ENCODE assay signal across 11 mouse cellular contexts in the genomic region with DNA sequence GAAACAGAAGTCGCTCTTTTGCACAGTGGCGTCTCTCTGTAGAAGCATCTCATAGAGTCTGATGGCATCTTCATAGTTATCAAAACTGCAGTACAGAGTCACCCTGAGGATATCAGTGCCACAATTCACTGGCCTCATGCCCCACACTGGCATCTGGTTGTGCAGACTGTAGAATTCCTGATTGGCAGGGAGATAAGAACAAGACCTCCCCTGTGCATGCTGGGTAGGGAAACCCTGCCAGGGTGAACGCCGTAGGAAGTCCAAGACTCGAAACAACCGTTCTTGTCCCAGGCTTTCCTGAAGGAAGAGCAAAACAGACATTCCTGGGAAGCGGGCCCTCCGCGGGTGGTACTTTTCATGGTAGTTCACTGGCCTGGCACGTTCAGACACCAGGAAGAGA. TPM values are rescaled to one million over a fixed set of nuclear protein-coding genes. Genes with fewer than 3 reads are reported as not detected.
DNase-seq lines count a peak whose midpoint lies in the region; ATAC-seq and TF ChIP-seq lines count a peak whose summit lies in the region.
"Had no signal": no experiment of that assay in that cellular context is flagged by ENCODE, and none has a peak within 500 bp of the region (broad histone marks: within the 10 kb centered on the region; RNA-seq: fewer than 3 reads in every experiment).

No protein-coding gene starts in this region.

- no peak for TF ChIP-seq EP300 in lung, postnatal 0 days (IDR thresholded peaks at IDR 0.05)

- 0 out of 2 replicates have a peak overlapping the region, but pooled peaks have one; percentile 13 for H3K4me2 ChIP-seq in hindbrain, postnatal 0 days (ENCODE audit: low read depth, low read length)
- no peak overlapping the region for H3K4me2 ChIP-seq in hindbrain, embryonic 16.5 days (ENCODE audit: low read length)
- H3K4me2 ChIP-seq in embryonic facial prominence, embryonic 14.5 days (ENCODE audit: low read depth, low read length) = no peak overlapping the region
- H3K4me2 ChIP-seq in lung, postnatal 0 days (replicated peaks; ENCODE audit: low read depth, low read length) = peak overlapping the region; percentile 44
- H3K4me2 ChIP-seq: liver, embryonic 11.5 days had no signal

- no peak overlapping the region for H3K27ac ChIP-seq in hindbrain, postnatal 0 days
- no peak overlapping the region for H3K27ac ChIP-seq in hindbrain, embryonic 16.5 days (ENCODE audit: low read depth, low read length)
- H3K27ac ChIP-seq in embryonic facial prominence, embryonic 14.5 days (replicated peaks; ENCODE audit: low read depth, low read length) = 0 out of 2 replicates have a peak overlapping the region, but pooled peaks have one; percentile 8
- H3K27ac ChIP-seq in lung, postnatal 0 days (ENCODE audit: low read length) = peak overlapping the region; percentile 85

- ATAC-seq in CD4-positive, CD25-positive, alpha-beta regulatory T cell, adult 4 months = no peak
- no peak for ATAC-seq in hindbrain, postnatal 0 days
- no peak for ATAC-seq in hindbrain, embryonic 16.5 days
- no peak for ATAC-seq in embryonic facial prominence, embryonic 14.5 days (ENCODE audit: low read depth)
- ATAC-seq in lung, postnatal 0 days = peak; percentile 23; the same call in 1 of the 2 replicates
- ATAC-seq: Patski had no signal

- peak; percentile 22 for DNase-seq in CD4-positive, CD25-positive, alpha-beta regulatory T cell, adult 2 months (ENCODE audit: low read depth, low spot score)
- no peak for DNase-seq in hindbrain, postnatal 0 days (ENCODE audit: low spot score)
- DNase-seq in embryonic facial prominence, embryonic 14.5 days (ENCODE audit: low spot score) = no peak
- no peak for DNase-seq in lung, postnatal 0 days (ENCODE audit: low spot score)
- DNase-seq in B cell, adult 2 months = no peak
- DNase-seq in T-cell, adult 2 months (ENCODE audit: low spot score) = no peak
- DNase-seq: midbrain, embryonic 14.5 days had no signal

- no peak overlapping the region for H3K9ac ChIP-seq in hindbrain, postnatal 0 days (replicated peaks; ENCODE audit: low read length)
- no peak overlapping the region for H3K9ac ChIP-seq in hindbrain, embryonic 16.5 days (ENCODE audit: low read depth, low read length)
- H3K9ac ChIP-seq in embryonic facial prominence, embryonic 14.5 days (ENCODE audit: low read depth, low read length) = no peak overlapping the region
- 0 out of 2 replicates have a peak overlapping the region, but pooled peaks have one; percentile 1 for H3K9ac ChIP-seq in lung, postnatal 0 days (replicated peaks; ENCODE audit: low read depth)

- no peaks in the 10 kb centered on the region for H3K36me3 ChIP-seq in hindbrain, postnatal 0 days (ENCODE audit: insufficient read depth, low read length)
- H3K36me3 ChIP-seq in hindbrain, embryonic 16.5 days (ENCODE audit: control insufficient read depth, insufficient read depth, low read length) = no peaks in the 10 kb centered on the region
- H3K36me3 ChIP-seq in embryonic facial prominence, embryonic 14.5 days (ENCODE audit: control insufficient read depth, insufficient read depth, low read length) = no peaks in the 10 kb centered on the region
- H3K36me3 ChIP-seq in lung, postnatal 0 days (ENCODE audit: insufficient read depth, low read length) = no peaks in the 10 kb centered on the region

- no peaks in the 10 kb centered on the region for H3K4me1 ChIP-seq in hindbrain, postnatal 0 days (ENCODE audit: insufficient read depth, low read length)
- H3K4me1 ChIP-seq in hindbrain, embryonic 16.5 days (ENCODE audit: control insufficient read depth, insufficient read depth, low read depth, low read length) = no peaks in the 10 kb centered on the region
- H3K4me1 ChIP-seq in embryonic facial prominence, embryonic 14.5 days (ENCODE audit: control insufficient read depth, insufficient read depth, low read length) = no peaks in the 10 kb centered on the region
- H3K4me1 ChIP-seq in lung, postnatal 0 days (ENCODE audit: insufficient read depth, low read depth, low read length) = peaks cover 3% of the 10 kb centered on the region; the same call in 1 of the 2 replicates

- WGBS in hindbrain, postnatal 0 days = 85% methylated on average over 10 of the region's 10 CpGs
- 79% methylated on average over 10 of the region's 10 CpGs for WGBS in hindbrain, embryonic 16.5 days
- 87% methylated on average over 10 of the region's 10 CpGs for WGBS in embryonic facial prominence, embryonic 14.5 days
- WGBS in lung, postnatal 0 days = 71% methylated on average over 10 of the region's 10 CpGs

- no peak overlapping the region; the same call in 1 of the 2 replicates for H3K4me3 ChIP-seq in hindbrain, postnatal 0 days (ENCODE audit: low read length)
- no peak overlapping the region for H3K4me3 ChIP-seq in hindbrain, embryonic 16.5 days (ENCODE audit: low read length)
- H3K4me3 ChIP-seq in embryonic facial prominence, embryonic 14.5 days (ENCODE audit: low read depth, low read length) = 0 out of 2 replicates have a peak overlapping the region, but pooled peaks have one; percentile 0
- H3K4me3 ChIP-seq in lung, postnatal 0 days (ENCODE audit: low read depth, low read length) = peak overlapping the region; percentile 28

- no peaks in the 10 kb centered on the region for H3K27me3 ChIP-seq in hindbrain, postnatal 0 days (ENCODE audit: insufficient read depth, low read length)
- H3K27me3 ChIP-seq in hindbrain, embryonic 16.5 days (replicated peaks; ENCODE audit: control insufficient read depth, insufficient read depth, low read length) = no peaks in the 10 kb centered on the region
- H3K27me3 ChIP-seq in embryonic facial prominence, embryonic 14.5 days (replicated peaks; ENCODE audit: control insufficient read depth, insufficient read depth, low read length) = no peaks in the 10 kb centered on the region
- H3K27me3 ChIP-seq in lung, postnatal 0 days (replicated peaks; ENCODE audit: insufficient read depth, low read length) = no peaks in the 10 kb centered on the region

- no peaks in the 10 kb centered on the region for H3K9me3 ChIP-seq in hindbrain, postnatal 0 days (ENCODE audit: low read length)
- H3K9me3 ChIP-seq in hindbrain, embryonic 16.5 days (ENCODE audit: control insufficient read depth, low read length) = no peaks in the 10 kb centered on the region
- H3K9me3 ChIP-seq in embryonic facial prominence, embryonic 14.5 days (ENCODE audit: control insufficient read depth, low read length) = no peaks in the 10 kb centered on the region
- no peaks in the 10 kb centered on the region for H3K9me3 ChIP-seq in lung, postnatal 0 days (ENCODE audit: low read length)

- no peak for TF ChIP-seq CTCF in hindbrain, postnatal 0 days (IDR thresholded peaks at IDR 0.05; ENCODE audit: low read depth)
- no peak for TF ChIP-seq CTCF in lung, postnatal 0 days (IDR thresholded peaks at IDR 0.05)

RNA-seq across cellular contexts. Expression of gene Fam124b, which starts 5.1 kb away (rescaled TPM):
- 1 to 10 TPM; 5.9 to 6.8 TPM for polyA plus RNA-seq in CD4-positive, CD25-positive, alpha-beta regulatory T cell, adult 4 months (2017; shearing (Covaris generic))
- 0.84 and 1.3 TPM in 2 replicates for total RNA-seq in hindbrain, postnatal 0 days (2014; rRNA removed)
- polyA plus RNA-seq in hindbrain, postnatal 0 days (2015; fragmentation: Nextera tagmentation; extraction: Ambion mirVana) = 0.33 and 0.38 TPM in 2 replicates
- polyA plus RNA-seq in hindbrain, embryonic 16.5 days (2015; fragmentation: Nextera tagmentation; extraction: Ambion mirVana) = 0.50 and 0.80 TPM in 2 replicates
- 1.1 and 1.4 TPM in 2 replicates for polyA plus RNA-seq in embryonic facial prominence, embryonic 14.5 days (2014; fragmentation: Nextera tagmentation; extraction: Ambion mirVana)
- 3.8 and 4.7 TPM in 2 replicates for polyA plus RNA-seq in lung, postnatal 0 days (2015; fragmentation: Nextera tagmentation; extraction: Ambion mirVana)
- polyA plus RNA-seq: liver, embryonic 11.5 days; Patski had no signal

Comparison
In these comparisons a context has a peak if more than half of its experiments do, and no peak if none do; other contexts are left out.
1. H3K4me2 ChIP-seq: peak in hindbrain, postnatal 0 days (single experiment) and lung, postnatal 0 days (single experiment); none in hindbrain, embryonic 16.5 days (single experiment) and embryonic facial prominence, embryonic 14.5 days (single experiment).
2. H3K27ac ChIP-seq: peak in embryonic facial prominence, embryonic 14.5 days (single experiment) and lung, postnatal 0 days (single experiment); none in hindbrain, postnatal 0 days (single experiment) and hindbrain, embryonic 16.5 days (single experiment).
3. H3K4me3 ChIP-seq: peak in embryonic facial prominence, embryonic 14.5 days (single experiment) and lung, postnatal 0 days (single experiment); none in hindbrain, postnatal 0 days (single experiment) and hindbrain, embryonic 16.5 days (single experiment).